Mouse (Mus musculus) lung, embryonic 14.5 days (tissue): Measurements from ENCODE around the gene Tmem51. TPM values are rescaled to one million over a fixed set of nuclear protein-coding genes. Genes with fewer than 3 reads are reported as not detected.
A peak's percentile ranks its signal among the peaks of the same experiment; 100 is the strongest.

Experiments
- ATAC-seq: fragments of 200-750 bp; cut with Nextera tagmentation; 2 replicates; pipeline ENCODE4 v1.8.0; 2017; ENCODE audit warnings: mild to moderate bottlenecking, moderate TSS enrichment, moderate library complexity; ENCODE audit not compliant: insufficient read depth
- DNase-seq: peaks from one replicate; pipeline ENCODE4 v3.0.0-alpha.2; 2015
- H3K27ac ChIP-seq: fragments of 300-500 bp; sonication (generic); 2 replicates; pipeline ENCODE4 v1.5.1; 2014; ENCODE audit warnings: low read depth, mild to moderate bottlenecking, moderate library complexity
- H3K27me3 ChIP-seq: fragments of 300-500 bp; sonication (generic); 2 replicates; pipeline ENCODE4 v1.6.1; 2014; ENCODE audit warnings: low read length, control low read depth; ENCODE audit not compliant: insufficient read depth
- H3K36me3 ChIP-seq: fragments of 300-500 bp; sonication (generic); 2 replicates; pipeline ENCODE4 v1.6.1; 2014; ENCODE audit warnings: control low read depth; ENCODE audit not compliant: insufficient read depth
- H3K4me1 ChIP-seq: fragments of 300-500 bp; sonication (generic); 2 replicates; pipeline ENCODE4 v1.6.1; 2014; ENCODE audit warnings: antibody characterized with exemption, control low read depth; ENCODE audit not compliant: insufficient read depth
- H3K4me2 ChIP-seq: fragments of 300-500 bp; sonication (generic); 2 replicates; pipeline ENCODE4 v1.6.1; 2014; ENCODE audit warnings: mild to moderate bottlenecking
- H3K4me3 ChIP-seq: fragments of 300-500 bp; sonication (generic); 2 replicates; pipeline ENCODE4 v1.5.1; 2014; ENCODE audit warnings: low read depth, low read length
- H3K9ac ChIP-seq: fragments of 300-500 bp; sonication (generic); 2 replicates; pipeline ENCODE4 v1.6.1; 2014
- H3K9me3 ChIP-seq: fragments of 300-500 bp; sonication (generic); 2 replicates; pipeline ENCODE4 v1.6.1; 2016; ENCODE audit warnings: low read depth, low read length, control low read depth
- CTCF ChIP-seq: IDR thresholded peaks from 2 replicates; pipeline ENCODE4 v1.5.1; 2016; ENCODE audit warnings: antibody characterized with exemption, low read depth
- WGBS: fragments of 180-500 bp; shearing (Covaris S2); extraction: QIAGEN DNeasy Blood & Tissue Kit; methylation state at CpG from one replicate; pipeline ENCODE4 v1.1.7; 2014; 5-methylcytosine and 5-hydroxymethylcytosine counted together
- polyA plus RNA-seq: library from polyadenylated mRNA; unstranded; fragments of >200 nt; fragmentation: Nextera tagmentation; extraction: Ambion mirVana; gene quantifications from 2 replicates; pipeline ENCODE4 v1.2.1, GENCODE M21; 2014

The Tmem51 gene
- polyA plus RNA-seq, 1 experiment from 2014 or later, result 17.1 TPM

- H3K4me1 ChIP-seq, result 0 out of 2 replicates have a peak, but pooled peaks cover 12% of the 10 kb centered on the region
- H3K4me3 ChIP-seq, result no peak overlapping the region
- TF ChIP-seq CTCF, result no peak
- ATAC-seq, result peak; percentile 47
- peaks cover 11% of the 10 kb centered on the region; the same call in 1 of the 2 replicates for H3K27me3 ChIP-seq
- H3K9ac ChIP-seq, result no peak overlapping the region
- peak overlapping the region; percentile 32 for H3K4me2 ChIP-seq
- DNase-seq, result peak; percentile 58
- no peaks in the 10 kb centered on the region for H3K36me3 ChIP-seq
- 28% methylated on average over 15 of the region's 15 CpGs for WGBS
- no peak overlapping the region for H3K27ac ChIP-seq
- H3K9me3 ChIP-seq, result no peaks in the 10 kb centered on the region
These were observed 66.4 kb downstream of the Tmem51 start for GRCm38 (mm10) chr4:142017686-142018085.

DNA sequence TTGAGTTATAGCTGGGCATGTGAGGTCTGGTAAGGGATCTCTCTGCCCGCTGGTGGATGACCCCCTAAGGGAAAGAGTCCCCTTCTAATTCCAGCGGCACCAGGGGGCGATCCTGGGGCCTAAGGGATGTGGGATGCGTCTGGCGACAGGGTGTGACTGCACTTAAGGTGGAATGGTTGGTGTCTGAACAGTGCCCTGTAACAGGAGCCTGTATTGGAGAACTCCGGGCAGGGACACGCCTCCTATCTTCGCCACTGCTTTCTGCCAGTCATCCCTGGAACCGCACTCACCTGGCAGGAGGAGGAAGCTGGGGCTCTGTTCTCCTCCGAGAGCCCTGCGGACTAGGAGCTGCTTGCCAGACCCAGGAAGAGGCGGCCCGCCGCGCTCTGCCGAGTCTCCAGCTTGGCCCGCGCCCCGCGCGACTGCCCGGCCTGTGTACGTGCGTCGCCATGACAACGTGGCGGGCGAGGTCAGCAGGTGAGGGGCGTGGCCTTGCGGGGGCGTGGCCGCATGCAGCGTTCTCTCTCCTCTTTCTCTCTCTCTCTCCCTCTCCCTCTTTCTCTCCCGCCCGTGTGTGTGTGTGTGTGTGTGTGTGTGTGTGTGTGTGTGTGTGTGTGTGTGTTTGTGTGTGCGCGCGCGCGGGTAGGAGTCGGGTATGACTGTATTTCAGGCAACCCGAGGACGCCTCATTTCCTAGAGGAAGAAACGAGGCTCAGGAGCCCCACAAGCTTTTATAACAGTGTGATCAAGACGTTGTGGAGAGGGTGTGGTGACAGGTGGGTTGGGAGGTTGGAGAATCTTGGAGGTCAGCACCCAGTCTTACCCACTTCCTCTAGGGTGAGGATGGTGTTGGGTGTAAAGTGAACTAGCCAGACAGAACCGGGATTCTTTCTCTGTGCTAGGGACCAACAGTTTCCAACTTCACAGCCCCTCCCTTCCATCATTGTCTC is 69.2 kb downstream of the Tmem51 start, which contains the start of gene Fhad1:
Gene Fhad1, minus strand, starts transcription at position 424 of the 950 bp plus-strand sequence.
- Histone ChIP-seq H3K4me2 (peak within 1 kb of the TSS; percentile 68), H3K4me3 (peak within 1 kb of the TSS; percentile 31), H3K9me3 (no peaks in the 10 kb centered on the region), H3K27me3 (peaks cover 11% of the 10 kb centered on the region; the same call in 1 of the 2 replicates), H3K36me3 (no peaks in the 10 kb centered on the region), H3K27ac (no peak within 1 kb of the TSS), H3K4me1 (0 out of 2 replicates have a peak, but pooled peaks cover 12% of the 10 kb centered on the region), H3K9ac (peak within 1 kb of the TSS; percentile 31)
- peak; percentile 23; the same call in 1 of the 2 replicates for TF ChIP-seq CTCF
- peak; percentile 87 for ATAC-seq
- DNase-seq, result peak; percentile 90
- WGBS, result under 1% methylated on average over 44 of the region's 46 CpGs

DNA sequence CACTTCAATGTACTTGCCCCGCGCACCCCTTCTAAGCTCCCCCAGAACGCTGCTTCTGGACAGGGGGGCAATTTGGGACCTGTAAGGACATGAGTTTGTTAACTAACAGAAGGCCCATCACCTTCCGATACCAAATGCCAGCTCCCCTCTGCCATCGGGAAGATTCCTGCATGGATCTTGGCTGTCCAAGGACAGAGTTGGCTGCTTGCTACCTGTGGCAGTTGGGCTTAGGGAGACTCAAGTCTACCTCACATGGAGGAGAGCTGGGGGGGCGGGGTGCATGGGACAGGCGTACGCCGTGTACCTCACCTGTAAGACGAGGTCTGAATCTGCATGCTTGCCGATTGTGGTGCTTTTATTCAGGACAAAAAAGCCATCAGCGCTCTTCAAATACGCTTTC is 72.9 kb downstream of the Tmem51 start:
- WGBS, result 86% methylated on average over 13 of the region's 13 CpGs
- Histone ChIP-seq H3K27ac (no peak overlapping the region), H3K4me1 (0 out of 2 replicates have a peak, but pooled peaks cover 5% of the 10 kb centered on the region), H3K4me2 (no peak overlapping the region), H3K27me3 (peaks cover 11% of the 10 kb centered on the region; the same call in 1 of the 2 replicates), H3K9me3 (no peaks in the 10 kb centered on the region), H3K4me3 (no peak overlapping the region), H3K9ac (no peak overlapping the region), H3K36me3 (no peaks in the 10 kb centered on the region)
- ATAC-seq, result no peak
- DNase-seq, result no peak
- no peak for TF ChIP-seq CTCF

DNA sequence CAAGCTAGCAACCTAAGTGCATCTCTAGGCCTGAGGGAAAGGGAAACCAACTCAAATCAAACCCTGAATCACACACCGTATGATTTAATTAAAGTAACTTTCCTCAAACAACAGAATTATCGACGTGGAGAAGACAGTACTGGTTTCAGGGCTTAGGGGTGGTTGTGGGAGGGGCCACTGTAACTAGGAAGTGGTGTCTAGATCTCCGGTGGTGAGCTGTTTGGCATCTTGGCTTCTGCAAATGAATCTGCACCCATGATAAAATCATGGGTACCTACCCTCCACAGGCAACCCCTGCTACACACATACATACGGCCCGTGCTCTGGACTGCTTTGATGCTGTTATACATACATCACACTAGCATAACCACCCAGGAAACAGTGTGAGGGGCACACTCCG is 73.7 kb downstream of the Tmem51 start:
- ATAC-seq (no peak), DNase-seq (no peak)
- Histone ChIP-seq H3K27ac (no peak overlapping the region), H3K4me2 (no peak overlapping the region), H3K9ac (no peak overlapping the region), H3K36me3 (no peaks in the 10 kb centered on the region), H3K4me3 (no peak overlapping the region), H3K9me3 (no peaks in the 10 kb centered on the region), H3K4me1 (0 out of 2 replicates have a peak, but pooled peaks cover 2% of the 10 kb centered on the region), H3K27me3 (peaks cover 11% of the 10 kb centered on the region; the same call in 1 of the 2 replicates)
- 75% methylated on average over 7 of the region's 7 CpGs for WGBS
- no peak for TF ChIP-seq CTCF

DNA sequence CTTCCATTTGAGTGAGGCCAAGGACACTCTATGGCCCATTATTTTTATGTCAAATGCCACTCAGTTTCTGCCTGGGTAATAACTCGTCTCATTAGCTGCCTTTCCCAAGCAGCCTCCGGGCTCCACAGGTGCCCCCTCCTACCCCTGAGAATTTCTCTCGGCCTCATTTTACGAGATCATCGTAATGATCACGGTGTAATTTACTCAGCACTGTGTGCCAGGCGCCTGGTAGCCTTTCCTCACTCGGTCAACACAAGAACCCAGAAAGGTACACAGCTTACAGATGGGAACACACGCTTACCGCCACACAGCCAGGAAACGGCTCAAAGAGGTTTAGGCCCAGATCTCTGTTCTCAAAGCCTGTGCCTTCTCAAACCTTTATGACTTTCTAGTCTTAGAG is 75.9 kb downstream of the Tmem51 start:
- 67% methylated on average over 11 of the region's 11 CpGs for WGBS
- Histone ChIP-seq H3K4me3 (no peak overlapping the region), H3K4me2 (no peak overlapping the region), H3K36me3 (no peaks in the 10 kb centered on the region), H3K27ac (no peak overlapping the region), H3K27me3 (no peaks in the 10 kb centered on the region), H3K4me1 (no peaks in the 10 kb centered on the region), H3K9ac (no peak overlapping the region), H3K9me3 (no peaks in the 10 kb centered on the region)
- ATAC-seq (no peak), DNase-seq (no peak)
- TF ChIP-seq CTCF, result no peak

DNA sequence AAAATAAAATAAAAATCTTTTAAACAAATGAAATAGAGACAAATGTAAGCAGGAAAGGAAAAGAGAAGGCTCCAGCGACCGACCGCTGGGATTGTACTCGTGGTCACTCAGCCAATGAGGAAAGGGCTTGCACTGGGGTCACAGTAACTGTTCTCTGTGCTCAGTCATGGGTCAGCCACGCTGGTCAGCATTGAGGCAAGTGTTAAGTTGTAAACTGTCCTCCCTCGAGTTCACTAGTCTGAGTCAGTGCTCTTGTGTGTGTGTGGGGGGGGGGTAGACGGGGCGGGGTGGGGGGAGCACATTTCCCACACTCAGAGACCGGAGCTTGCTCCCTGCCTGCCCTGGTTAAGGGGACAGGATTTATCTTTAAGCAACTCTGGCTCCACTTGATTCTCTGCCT is 83.5 kb downstream of the Tmem51 start:
- no peak overlapping the region for H3K4me2 ChIP-seq
- no peaks in the 10 kb centered on the region for H3K9me3 ChIP-seq
- 28% methylated on average over 9 of the region's 9 CpGs for WGBS
- no peak for DNase-seq
- H3K36me3 ChIP-seq, result no peaks in the 10 kb centered on the region
- no peaks in the 10 kb centered on the region for H3K4me1 ChIP-seq
- H3K9ac ChIP-seq, result no peak overlapping the region
- no peaks in the 10 kb centered on the region for H3K27me3 ChIP-seq
- no peak overlapping the region for H3K4me3 ChIP-seq
- TF ChIP-seq CTCF, result no peak
- H3K27ac ChIP-seq, result no peak overlapping the region
- ATAC-seq, result no peak

- peak; percentile 53 for DNase-seq
- ATAC-seq, result peak; percentile 19; the same call in 1 of the 2 replicates
- 36% methylated on average over 7 of the region's 7 CpGs for WGBS
These were observed 84.5 kb downstream of the Tmem51 start for GRCm38 (mm10) chr4:141999494-142000074.

More at GRCm38 (mm10) chr4:141999494-142000074, 84.5 kb downstream of the Tmem51 start:
- Histone ChIP-seq H3K4me2 (no peak overlapping the region), H3K27ac (peak overlapping the region; percentile 55), H3K4me1 (no peaks in the 10 kb centered on the region), H3K27me3 (no peaks in the 10 kb centered on the region), H3K9me3 (no peaks in the 10 kb centered on the region), H3K4me3 (no peak overlapping the region), H3K9ac (no peak overlapping the region), H3K36me3 (no peaks in the 10 kb centered on the region)
- TF ChIP-seq CTCF, result no peak
